Mouse (Mus musculus) olfactory bulb, adult 2 months (tissue): ENCODE results near the gene H2al1f.

Source experiments
- CTCF ChIP-seq: fragments of 200-500 bp; IDR thresholded peaks from 2 replicates; pipeline ENCODE4 v1.5.1; 2012; ENCODE audit warnings: low read depth, mild to moderate bottlenecking, low read length, moderate library complexity; ENCODE audit not compliant: insufficient read depth
- POLR2A ChIP-seq: fragments of 200-500 bp; IDR thresholded peaks from 2 replicates; pipeline ENCODE4 v1.6.1; 2012; ENCODE audit warnings: mild to moderate bottlenecking, low read depth, low read length, moderate library complexity; ENCODE audit not compliant: insufficient read depth

GRCm38 (mm10) chrX:11361261-11361660 lies 46.3 kb downstream of the H2al1f start:
- TF ChIP-seq POLR2A = no peak
- no peak for TF ChIP-seq CTCF
